In the genomic region with DNA sequence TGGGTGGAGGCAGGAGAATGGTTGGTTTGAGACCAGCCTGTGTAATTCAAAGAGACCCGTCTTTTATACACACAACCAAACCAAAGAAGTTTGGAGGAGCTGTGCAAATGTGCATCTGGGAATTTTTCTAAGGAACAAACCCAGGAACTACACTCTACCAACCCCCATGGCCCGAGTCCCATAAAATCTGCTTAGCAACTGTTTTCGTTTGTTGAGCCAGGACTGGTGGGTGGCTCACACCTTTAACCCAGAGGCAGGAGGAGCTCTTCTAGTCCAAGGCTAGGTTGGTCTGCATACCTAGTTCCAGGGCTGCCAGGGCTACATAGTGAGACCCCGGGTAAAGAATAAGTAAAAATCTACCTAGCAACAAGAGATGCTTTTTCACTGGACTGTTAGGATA, we compare ENCODE assay signal across 20 mouse cellular contexts. TPM values are rescaled to one million over a fixed set of nuclear protein-coding genes. Genes with fewer than 3 reads are reported as not detected.
"Had no signal": no experiment of that assay in that cellular context is flagged by ENCODE, and none has a peak within 500 bp of the region (broad histone marks: within the 10 kb centered on the region; RNA-seq: fewer than 3 reads in every experiment).

No protein-coding gene starts in this region.

- H3K27ac ChIP-seq: kidney, postnatal 0 days; left cerebral cortex, adult 2 months; liver, embryonic 15.5 days; lung, embryonic 15.5 days; midbrain, embryonic 12.5 days; midbrain, embryonic 15.5 days; neural tube, embryonic 12.5 days; neural tube, embryonic 15.5 days; stomach, embryonic 15.5 days had no signal

- DNase-seq: kidney, adult 2 months; kidney, postnatal 25 days; lung, adult 18-20 months; lung, postnatal 14 days; lung, postnatal 4 days; retina, postnatal 1 day; right cerebral cortex, postnatal 25 days; spleen, adult 18-20 months; thymus, postnatal 25 days had no signal

- H3K4me3 ChIP-seq: left cerebral cortex, adult 2 months; liver, embryonic 15.5 days; lung, embryonic 15.5 days; midbrain, embryonic 12.5 days; midbrain, embryonic 15.5 days; neural tube, embryonic 12.5 days; neural tube, embryonic 15.5 days; stomach, embryonic 15.5 days had no signal

- H3K9ac ChIP-seq: liver, embryonic 15.5 days; lung, embryonic 15.5 days; midbrain, embryonic 12.5 days; midbrain, embryonic 15.5 days; neural tube, embryonic 12.5 days; neural tube, embryonic 15.5 days; stomach, embryonic 15.5 days had no signal

- H3K9me3 ChIP-seq: liver, embryonic 15.5 days; lung, embryonic 15.5 days; midbrain, embryonic 12.5 days; midbrain, embryonic 15.5 days; neural tube, embryonic 12.5 days; neural tube, embryonic 15.5 days; stomach, embryonic 15.5 days had no signal

- H3K4me1 ChIP-seq: liver, embryonic 15.5 days; lung, embryonic 15.5 days; midbrain, embryonic 12.5 days; midbrain, embryonic 15.5 days; neural tube, embryonic 12.5 days; neural tube, embryonic 15.5 days; stomach, embryonic 15.5 days had no signal

- H3K36me3 ChIP-seq: liver, embryonic 15.5 days; lung, embryonic 15.5 days; midbrain, embryonic 12.5 days; midbrain, embryonic 15.5 days; neural tube, embryonic 12.5 days; neural tube, embryonic 15.5 days; stomach, embryonic 15.5 days had no signal

- H3K27me3 ChIP-seq: liver, embryonic 15.5 days; lung, embryonic 15.5 days; midbrain, embryonic 12.5 days; midbrain, embryonic 15.5 days; neural tube, embryonic 12.5 days; neural tube, embryonic 15.5 days; stomach, embryonic 15.5 days had no signal

- H3K4me2 ChIP-seq: liver, embryonic 11.5 days; liver, embryonic 15.5 days; lung, embryonic 15.5 days; midbrain, embryonic 12.5 days; midbrain, embryonic 15.5 days; neural tube, embryonic 12.5 days; neural tube, embryonic 15.5 days; stomach, embryonic 15.5 days had no signal

RNA-seq across cellular contexts. Expression of a gene that starts 7.3 kb away (rescaled TPM):
- total RNA-seq: left cerebral cortex, postnatal 10 days had no signal
